Mouse (Mus musculus): ENCODE data around the gene Sec61a1. TPM values are rescaled to one million over a fixed set of nuclear protein-coding genes. Genes with fewer than 3 reads are reported as not detected.
A peak's percentile ranks its signal among the peaks of the same experiment; 100 is the strongest.

Gene Sec61a1
- 80.5 and 126 TPM in 2 replicates for polyA plus RNA-seq (2012; ENCODE audit: insufficient read depth, low replicate concordance)

DNA sequence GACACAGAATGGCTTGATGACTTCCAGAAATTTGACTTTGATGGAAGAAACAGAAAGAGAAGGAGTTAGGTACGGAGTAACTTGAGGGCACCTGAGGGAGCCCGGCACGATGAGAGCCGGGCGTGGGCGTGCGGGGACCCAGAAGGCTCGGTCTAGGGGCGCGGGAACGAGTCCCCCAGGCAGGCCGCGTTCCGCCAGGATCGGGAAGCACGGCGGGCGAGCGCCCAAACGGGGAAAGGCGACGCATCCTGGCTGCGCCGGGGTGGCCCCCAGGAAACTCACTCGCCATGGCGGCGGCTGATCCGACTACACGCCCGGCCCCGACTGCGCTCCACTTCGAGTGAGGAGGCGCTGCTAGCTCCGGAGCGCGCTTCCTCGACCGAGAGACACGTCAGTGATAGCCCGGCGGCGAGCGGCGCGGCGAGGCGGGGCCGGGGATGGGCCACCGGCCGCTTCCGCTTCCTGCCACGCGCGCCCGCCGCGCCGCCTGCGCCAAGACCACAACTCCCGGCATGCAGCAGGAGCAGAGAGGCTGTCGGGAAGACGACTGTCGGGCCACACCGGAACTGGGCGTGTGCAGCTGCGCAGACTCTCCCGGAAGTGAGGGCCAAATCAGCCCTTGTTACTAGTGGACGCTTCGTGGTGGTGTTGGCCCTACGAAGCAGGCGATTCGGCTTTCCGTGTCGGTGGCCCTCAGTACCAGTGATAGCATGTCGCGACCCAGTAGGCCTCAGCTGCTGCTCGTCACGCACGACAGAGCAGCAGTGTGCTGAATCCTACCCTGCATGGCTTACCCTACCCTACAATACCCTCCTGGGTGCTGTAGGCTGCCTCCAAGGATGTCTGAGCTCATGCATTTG, at the start of gene Sec61a1:
Sec61a1 (minus strand) TSS at position 502 of the 860 bp plus-strand sequence.
- H3K4me3 ChIP-seq (replicated peaks): peak within 1 kb of the TSS; percentile 94
- peaks cover 36% of the 10 kb centered on the region for H3K36me3 ChIP-seq (replicated peaks; ENCODE audit: low read length)
- peaks cover 80% of the 10 kb centered on the region for H3K4me1 ChIP-seq
- TF ChIP-seq GATA1 (IDR thresholded peaks at IDR 0.05; ENCODE audit: borderline replicate concordance, low read length): no peak
- peak; percentile 96 for TF ChIP-seq FLI1 (IDR thresholded peaks at IDR 0.05; ENCODE audit: low read length)
- no peaks in the 10 kb centered on the region for H3K9me3 ChIP-seq
- no peaks in the 10 kb centered on the region for H3K27me3 ChIP-seq (replicated peaks)

DNA sequence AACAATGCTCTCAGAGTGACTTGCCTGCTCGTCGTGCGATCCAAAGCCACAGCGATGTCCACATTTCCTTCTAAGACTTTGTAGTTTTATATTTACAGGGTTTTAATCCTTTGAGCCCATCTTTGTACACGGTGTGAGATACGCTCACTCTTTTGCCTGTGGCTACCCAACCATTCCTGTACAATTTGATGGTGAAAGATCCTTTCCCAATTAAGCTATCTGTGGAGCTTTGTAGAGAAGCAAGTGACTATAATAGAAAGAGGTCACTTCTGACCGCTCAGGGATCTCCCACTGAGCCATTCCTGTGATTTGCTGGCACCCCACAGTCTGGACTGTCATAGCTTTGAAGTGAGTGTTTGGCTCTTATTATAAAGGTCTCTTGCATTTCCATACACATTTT, 48.0 kb upstream of the Sec61a1 start:
- no peak overlapping the region for H3K4me3 ChIP-seq (replicated peaks)
- no peaks in the 10 kb centered on the region for H3K9me3 ChIP-seq
- no peaks in the 10 kb centered on the region for H3K36me3 ChIP-seq (replicated peaks; ENCODE audit: low read length)
- peaks cover 24% of the 10 kb centered on the region for H3K4me1 ChIP-seq
- H3K27me3 ChIP-seq (replicated peaks): peaks cover 5% of the 10 kb centered on the region
- TF ChIP-seq GATA1 (IDR thresholded peaks at IDR 0.05; ENCODE audit: borderline replicate concordance, low read length) (no peak), FLI1 (IDR thresholded peaks at IDR 0.05; ENCODE audit: low read length) (no peak)

DNA sequence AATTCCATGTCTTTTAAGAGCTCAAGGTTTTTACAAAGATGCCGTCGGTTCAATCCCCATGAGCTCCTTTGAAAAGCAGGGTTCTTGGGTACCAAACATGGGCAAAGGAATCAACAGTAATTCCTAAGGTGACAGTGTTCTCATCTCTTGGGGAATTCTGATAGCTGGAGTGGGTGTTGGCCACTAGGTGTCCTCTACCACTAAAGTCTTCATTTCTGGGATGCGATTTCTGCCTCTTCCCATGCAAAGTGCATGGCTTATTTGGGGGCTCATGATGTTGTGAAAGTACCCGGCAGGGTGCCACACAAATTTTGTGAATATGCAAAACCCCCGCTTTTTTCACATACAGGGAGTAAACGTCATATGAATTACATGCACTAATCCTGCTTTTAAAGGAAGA, 46.3 kb upstream of the Sec61a1 start:
- Histone ChIP-seq H3K27me3 (replicated peaks) (peaks cover 8% of the 10 kb centered on the region), H3K4me1 (peaks cover 24% of the 10 kb centered on the region), H3K9me3 (no peaks in the 10 kb centered on the region), H3K4me3 (replicated peaks) (no peak overlapping the region), H3K36me3 (replicated peaks; ENCODE audit: low read length) (no peaks in the 10 kb centered on the region)
- TF ChIP-seq FLI1 (IDR thresholded peaks at IDR 0.05; ENCODE audit: low read length) (no peak), GATA1 (IDR thresholded peaks at IDR 0.05; ENCODE audit: borderline replicate concordance, low read length) (no peak)

DNA sequence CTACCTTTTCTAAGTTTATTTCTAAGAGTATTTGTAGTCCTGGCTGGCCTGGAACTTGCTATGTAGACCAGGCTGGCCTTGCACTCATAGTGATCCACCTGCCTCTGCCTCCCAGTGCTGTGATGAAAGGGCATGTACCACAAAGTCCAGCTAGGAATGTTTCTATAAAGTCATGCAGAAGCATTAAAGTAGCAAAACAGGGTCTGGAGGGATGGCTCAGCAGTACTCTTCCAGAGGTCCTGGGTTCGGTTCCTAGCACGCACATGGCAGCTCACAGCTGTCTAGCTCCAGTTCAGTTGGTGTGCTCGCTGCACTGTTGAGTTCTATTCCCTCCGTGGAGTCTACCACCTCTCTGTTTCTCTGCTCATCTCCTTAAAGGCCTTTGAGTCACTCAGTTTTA, 41.5 kb upstream of the Sec61a1 start:
- Histone ChIP-seq H3K9me3 (peaks cover 9% of the 10 kb centered on the region), H3K27me3 (replicated peaks) (peaks cover 17% of the 10 kb centered on the region), H3K4me3 (replicated peaks) (no peak overlapping the region), H3K4me1 (peaks cover 33% of the 10 kb centered on the region), H3K36me3 (replicated peaks; ENCODE audit: low read length) (no peaks in the 10 kb centered on the region)
- TF ChIP-seq FLI1 (IDR thresholded peaks at IDR 0.05; ENCODE audit: low read length): no peak
- TF ChIP-seq GATA1 (IDR thresholded peaks at IDR 0.05; ENCODE audit: borderline replicate concordance, low read length): no peak

DNA sequence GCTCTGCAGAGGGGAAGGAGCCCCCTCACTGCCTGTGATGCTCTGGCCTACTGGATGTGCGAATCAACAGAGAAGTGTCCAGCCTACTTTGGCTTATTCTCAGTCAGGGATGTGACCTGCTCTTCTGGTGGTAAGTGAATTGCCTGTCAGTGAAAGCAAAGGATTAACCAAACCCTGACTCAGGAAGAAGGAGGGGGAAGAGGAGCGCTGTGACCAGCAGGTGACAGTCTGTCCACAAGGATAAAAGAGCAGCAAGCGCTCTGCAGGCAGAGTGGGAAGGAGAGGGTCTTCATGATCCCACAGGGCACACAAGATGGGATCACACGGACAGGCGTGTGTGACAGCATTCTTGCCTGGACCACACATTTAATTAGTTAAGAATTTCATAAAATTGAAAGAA, 41.0 kb upstream of the Sec61a1 start:
- H3K36me3 ChIP-seq (replicated peaks; ENCODE audit: low read length): no peaks in the 10 kb centered on the region
- peaks cover 30% of the 10 kb centered on the region for H3K4me1 ChIP-seq
- peaks cover 18% of the 10 kb centered on the region for H3K27me3 ChIP-seq (replicated peaks)
- peaks cover 14% of the 10 kb centered on the region for H3K9me3 ChIP-seq
- no peak overlapping the region for H3K4me3 ChIP-seq (replicated peaks)
- no peak for TF ChIP-seq GATA1 (IDR thresholded peaks at IDR 0.05; ENCODE audit: borderline replicate concordance, low read length)
- no peak for TF ChIP-seq FLI1 (IDR thresholded peaks at IDR 0.05; ENCODE audit: low read length)

DNA sequence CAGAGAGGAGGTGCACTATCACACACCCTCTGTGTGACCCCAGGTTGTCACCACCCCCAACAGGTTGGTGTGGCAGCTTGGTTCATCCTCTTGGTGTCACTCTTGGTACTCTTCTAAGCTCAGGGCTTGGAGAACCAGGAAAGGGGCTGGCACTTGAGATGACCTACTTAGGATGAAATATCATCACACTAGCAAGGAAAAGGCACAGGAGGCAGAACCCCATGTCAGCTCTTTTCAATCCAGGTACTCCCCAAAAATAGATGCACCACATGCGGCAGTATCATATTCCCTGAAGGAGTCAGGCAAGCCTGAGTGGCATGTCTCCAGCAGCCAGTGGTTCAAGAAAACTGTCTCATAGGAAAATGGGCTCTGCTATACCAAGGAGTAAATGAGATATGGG, 39.4 kb upstream of the Sec61a1 start:
- Histone ChIP-seq H3K36me3 (replicated peaks; ENCODE audit: low read length) (no peaks in the 10 kb centered on the region), H3K27me3 (replicated peaks) (peaks cover 28% of the 10 kb centered on the region), H3K9me3 (peaks cover 17% of the 10 kb centered on the region), H3K4me3 (replicated peaks) (no peak overlapping the region), H3K4me1 (peaks cover 19% of the 10 kb centered on the region)
- TF ChIP-seq GATA1 (IDR thresholded peaks at IDR 0.05; ENCODE audit: borderline replicate concordance, low read length): no peak
- TF ChIP-seq FLI1 (IDR thresholded peaks at IDR 0.05; ENCODE audit: low read length): no peak

DNA sequence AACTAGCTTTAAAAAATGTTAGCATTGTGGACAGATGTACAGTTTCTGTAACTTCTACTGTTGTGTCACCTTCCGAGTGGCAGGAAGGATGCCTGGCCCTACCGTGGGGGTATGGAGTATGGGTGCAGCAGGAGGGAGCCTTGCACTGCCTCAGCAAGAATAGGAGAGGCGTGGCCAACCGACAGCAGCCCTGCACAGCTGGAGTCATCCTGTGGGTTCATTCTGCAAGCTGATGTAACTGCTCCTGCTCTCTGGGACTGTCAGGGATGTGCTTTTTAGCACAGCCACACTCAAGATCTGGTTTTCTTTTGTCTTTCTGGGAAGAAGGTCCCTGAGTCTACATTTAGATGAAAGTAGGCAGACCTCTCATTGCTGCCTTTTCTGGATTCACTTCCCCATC, 38.8 kb upstream of the Sec61a1 start:
- H3K4me1 ChIP-seq: peaks cover 19% of the 10 kb centered on the region
- peak overlapping the region; percentile 53 for H3K4me3 ChIP-seq (replicated peaks)
- peaks cover 31% of the 10 kb centered on the region for H3K27me3 ChIP-seq (replicated peaks)
- H3K9me3 ChIP-seq: peaks cover 17% of the 10 kb centered on the region
- H3K36me3 ChIP-seq (replicated peaks; ENCODE audit: low read length): no peaks in the 10 kb centered on the region
- no peak for TF ChIP-seq GATA1 (IDR thresholded peaks at IDR 0.05; ENCODE audit: borderline replicate concordance, low read length)
- no peak for TF ChIP-seq FLI1 (IDR thresholded peaks at IDR 0.05; ENCODE audit: low read length)

DNA sequence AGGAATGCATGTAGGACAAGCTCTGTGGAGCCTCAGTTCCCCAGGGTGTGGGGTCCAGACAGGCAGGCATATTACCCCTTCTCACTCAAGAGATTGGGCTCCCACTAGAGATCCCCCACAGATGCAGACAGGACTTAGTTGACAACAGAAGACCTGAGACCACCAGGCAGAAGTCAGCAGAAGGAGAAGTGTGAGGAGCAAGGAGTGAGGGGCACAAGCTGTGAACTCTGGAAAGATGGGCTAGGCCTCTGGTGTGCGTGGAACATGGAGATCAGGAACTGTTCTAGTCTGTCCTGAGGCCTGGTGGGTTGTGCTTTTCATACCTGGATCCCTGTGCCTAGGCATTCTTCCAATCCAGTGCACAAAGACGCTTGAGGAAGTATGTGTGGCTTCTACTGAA, 31.2 kb upstream of the Sec61a1 start:
- peaks cover 38% of the 10 kb centered on the region for H3K4me1 ChIP-seq
- no peak for TF ChIP-seq FLI1 (IDR thresholded peaks at IDR 0.05; ENCODE audit: low read length)
- TF ChIP-seq GATA1 (IDR thresholded peaks at IDR 0.05; ENCODE audit: borderline replicate concordance, low read length): no peak
- H3K27me3 ChIP-seq (replicated peaks): peaks cover 53% of the 10 kb centered on the region
- no peak overlapping the region for H3K4me3 ChIP-seq (replicated peaks)
- peaks cover 5% of the 10 kb centered on the region; the same call in 1 of the 2 replicates for H3K9me3 ChIP-seq
- no peaks in the 10 kb centered on the region for H3K36me3 ChIP-seq (replicated peaks; ENCODE audit: low read length)

DNA sequence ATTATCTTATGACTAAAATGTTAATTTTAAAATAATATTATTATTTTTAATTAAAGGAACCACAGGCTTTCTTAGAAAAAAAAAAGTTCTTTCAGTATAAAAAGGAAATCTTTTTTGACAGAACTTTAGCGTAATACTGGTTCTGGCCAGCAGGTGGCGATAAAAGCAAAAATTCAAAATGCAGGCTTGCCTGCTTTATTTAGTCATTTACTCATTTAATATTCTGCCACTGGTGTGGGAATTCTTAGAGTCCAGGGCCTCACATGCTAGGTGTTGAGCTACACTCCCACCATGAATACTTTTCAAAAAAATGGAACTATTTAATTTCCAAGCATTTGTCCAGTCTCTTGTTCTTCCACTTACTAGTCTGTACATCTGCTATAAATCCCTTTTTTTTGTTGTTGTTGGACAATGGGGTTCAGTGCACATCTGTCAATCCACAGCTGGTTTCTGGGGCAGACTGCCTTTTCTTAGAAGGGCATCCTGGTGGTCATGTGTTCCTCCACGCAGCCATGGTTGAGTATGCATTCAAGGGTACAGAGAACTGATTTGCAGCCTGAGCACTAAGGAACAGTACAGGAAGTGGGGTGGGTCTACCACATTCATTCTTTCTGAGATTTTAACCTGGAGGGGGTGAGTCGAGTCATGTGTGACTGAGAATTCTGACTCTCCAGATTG, 30.6 kb upstream of the Sec61a1 start:
- peaks cover 44% of the 10 kb centered on the region for H3K4me1 ChIP-seq
- no peak overlapping the region for H3K4me3 ChIP-seq (replicated peaks)
- H3K9me3 ChIP-seq: no peaks in the 10 kb centered on the region
- no peak for TF ChIP-seq GATA1 (IDR thresholded peaks at IDR 0.05; ENCODE audit: borderline replicate concordance, low read length)
- H3K36me3 ChIP-seq (replicated peaks; ENCODE audit: low read length): no peaks in the 10 kb centered on the region
- H3K27me3 ChIP-seq (replicated peaks): peaks cover 49% of the 10 kb centered on the region
